Mouse (Mus musculus): ENCODE measurements around the gene Kcnh1. TPM values are rescaled to one million over a fixed set of nuclear protein-coding genes. Genes with fewer than 3 reads are reported as not detected.

Gene Kcnh1
- polyA plus RNA-seq, 1 experiment from 2014 or later = 0.27 TPM

- Histone ChIP-seq H3K4me1 (replicated peaks; ENCODE audit: control insufficient read depth, insufficient read depth) (no peaks in the 10 kb centered on the region; the same call in 1 of the 2 replicates), H3K27me3 (ENCODE audit: control insufficient read depth, insufficient read depth, low read length) (no peaks in the 10 kb centered on the region), H3K36me3 (ENCODE audit: control insufficient read depth, insufficient read depth, low read length) (no peaks in the 10 kb centered on the region), H3K4me3 (ENCODE audit: low read depth, low read length) (no peak overlapping the region), H3K4me2 (replicated peaks; ENCODE audit: low read depth) (no peak overlapping the region), H3K27ac (replicated peaks) (no peak overlapping the region), H3K9ac (ENCODE audit: low read length) (no peak overlapping the region), H3K9me3 (ENCODE audit: control insufficient read depth, low read length) (no peaks in the 10 kb centered on the region)
- 52% methylated on average over 4 of the region's 4 CpGs for WGBS
- TF ChIP-seq EP300 (optimal IDR thresholded peaks at IDR 0.05) (no peak), CTCF (IDR thresholded peaks at IDR 0.05; ENCODE audit: low read depth) (no peak)
- ATAC-seq (ENCODE audit: low FRiP score, low TSS enrichment) (no peak), DNase-seq (ENCODE audit: low spot score) (no peak)
These were observed 259.2 kb downstream of the Kcnh1 start for GRCm38 (mm10) chr1:192449572-192450351.

GRCm38 (mm10) chr1:192450425-192450824 lies 259.9 kb downstream of the Kcnh1 start:
- no peak for TF ChIP-seq CTCF (IDR thresholded peaks at IDR 0.05; ENCODE audit: low read depth)
- TF ChIP-seq EP300 (optimal IDR thresholded peaks at IDR 0.05) = no peak
- H3K9ac ChIP-seq (ENCODE audit: low read length) = no peak overlapping the region
- H3K27ac ChIP-seq (replicated peaks) = no peak overlapping the region
- DNase-seq (ENCODE audit: low spot score) = no peak
- H3K27me3 ChIP-seq (ENCODE audit: control insufficient read depth, insufficient read depth, low read length) = no peaks in the 10 kb centered on the region
- H3K4me3 ChIP-seq (ENCODE audit: low read depth, low read length) = no peak overlapping the region
- no peaks in the 10 kb centered on the region; the same call in 1 of the 2 replicates for H3K4me1 ChIP-seq (replicated peaks; ENCODE audit: control insufficient read depth, insufficient read depth)
- no peak overlapping the region for H3K4me2 ChIP-seq (replicated peaks; ENCODE audit: low read depth)
- H3K9me3 ChIP-seq (ENCODE audit: control insufficient read depth, low read length) = no peaks in the 10 kb centered on the region
- H3K36me3 ChIP-seq (ENCODE audit: control insufficient read depth, insufficient read depth, low read length) = no peaks in the 10 kb centered on the region
- no peak for ATAC-seq (ENCODE audit: low FRiP score, low TSS enrichment)

- Histone ChIP-seq H3K9ac (ENCODE audit: low read length) (no peak overlapping the region), H3K4me1 (replicated peaks; ENCODE audit: control insufficient read depth, insufficient read depth) (no peaks in the 10 kb centered on the region; the same call in 1 of the 2 replicates), H3K4me2 (replicated peaks; ENCODE audit: low read depth) (no peak overlapping the region), H3K27me3 (ENCODE audit: control insufficient read depth, insufficient read depth, low read length) (no peaks in the 10 kb centered on the region), H3K36me3 (ENCODE audit: control insufficient read depth, insufficient read depth, low read length) (no peaks in the 10 kb centered on the region), H3K27ac (replicated peaks) (no peak overlapping the region), H3K9me3 (ENCODE audit: control insufficient read depth, low read length) (no peaks in the 10 kb centered on the region), H3K4me3 (ENCODE audit: low read depth, low read length) (no peak overlapping the region)
- no peak for DNase-seq (ENCODE audit: low spot score)
- WGBS = 58% methylated on average over 4 of the region's 4 CpGs
- no peak for TF ChIP-seq CTCF (IDR thresholded peaks at IDR 0.05; ENCODE audit: low read depth)
- TF ChIP-seq EP300 (optimal IDR thresholded peaks at IDR 0.05) = no peak
- ATAC-seq (ENCODE audit: low FRiP score, low TSS enrichment) = no peak
These were observed 261.1 kb downstream of the Kcnh1 start for GRCm38 (mm10) chr1:192451722-192452121.

GRCm38 (mm10) chr1:192454501-192454900 lies 263.9 kb downstream of the Kcnh1 start:
- no peak overlapping the region for H3K4me3 ChIP-seq (ENCODE audit: low read depth, low read length)
- TF ChIP-seq EP300 (optimal IDR thresholded peaks at IDR 0.05) (no peak), CTCF (IDR thresholded peaks at IDR 0.05; ENCODE audit: low read depth) (no peak)
- no peak overlapping the region for H3K4me2 ChIP-seq (replicated peaks; ENCODE audit: low read depth)
- H3K4me1 ChIP-seq (replicated peaks; ENCODE audit: control insufficient read depth, insufficient read depth) = no peaks in the 10 kb centered on the region; the same call in 1 of the 2 replicates
- no peak overlapping the region for H3K27ac ChIP-seq (replicated peaks)
- ATAC-seq (ENCODE audit: low FRiP score, low TSS enrichment) (no peak), DNase-seq (ENCODE audit: low spot score) (no peak)
- no peak overlapping the region for H3K9ac ChIP-seq (ENCODE audit: low read length)
- no peaks in the 10 kb centered on the region for H3K27me3 ChIP-seq (ENCODE audit: control insufficient read depth, insufficient read depth, low read length)
- no peaks in the 10 kb centered on the region for H3K36me3 ChIP-seq (ENCODE audit: control insufficient read depth, insufficient read depth, low read length)
- 36% methylated on average over 1 of the region's 1 CpGs for WGBS
- no peaks in the 10 kb centered on the region for H3K9me3 ChIP-seq (ENCODE audit: control insufficient read depth, low read length)

- DNase-seq (ENCODE audit: low spot score) (no peak), ATAC-seq (ENCODE audit: low FRiP score, low TSS enrichment) (no peak)
- H3K9me3 ChIP-seq (ENCODE audit: control insufficient read depth, low read length) = no peaks in the 10 kb centered on the region
- H3K36me3 ChIP-seq (ENCODE audit: control insufficient read depth, insufficient read depth, low read length) = no peaks in the 10 kb centered on the region
- WGBS = 40% methylated on average over 4 of the region's 4 CpGs
- H3K4me1 ChIP-seq (replicated peaks; ENCODE audit: control insufficient read depth, insufficient read depth) = no peaks in the 10 kb centered on the region; the same call in 1 of the 2 replicates
- no peak overlapping the region for H3K4me3 ChIP-seq (ENCODE audit: low read depth, low read length)
- H3K4me2 ChIP-seq (replicated peaks; ENCODE audit: low read depth) = no peak overlapping the region
- H3K9ac ChIP-seq (ENCODE audit: low read length) = no peak overlapping the region
- no peaks in the 10 kb centered on the region for H3K27me3 ChIP-seq (ENCODE audit: control insufficient read depth, insufficient read depth, low read length)
- TF ChIP-seq CTCF (IDR thresholded peaks at IDR 0.05; ENCODE audit: low read depth) (no peak), EP300 (optimal IDR thresholded peaks at IDR 0.05) (no peak)
- no peak overlapping the region for H3K27ac ChIP-seq (replicated peaks)
These were observed 264.4 kb downstream of the Kcnh1 start for GRCm38 (mm10) chr1:192454981-192455380.

GRCm38 (mm10) chr1:192457037-192457436 lies 266.5 kb downstream of the Kcnh1 start:
- 19% methylated on average over 3 of the region's 3 CpGs for WGBS
- Histone ChIP-seq H3K9me3 (ENCODE audit: control insufficient read depth, low read length) (no peaks in the 10 kb centered on the region), H3K36me3 (ENCODE audit: control insufficient read depth, insufficient read depth, low read length) (no peaks in the 10 kb centered on the region), H3K4me2 (replicated peaks; ENCODE audit: low read depth) (no peak overlapping the region), H3K27ac (replicated peaks) (no peak overlapping the region), H3K4me3 (ENCODE audit: low read depth, low read length) (no peak overlapping the region), H3K27me3 (ENCODE audit: control insufficient read depth, insufficient read depth, low read length) (no peaks in the 10 kb centered on the region), H3K9ac (ENCODE audit: low read length) (no peak overlapping the region), H3K4me1 (replicated peaks; ENCODE audit: control insufficient read depth, insufficient read depth) (no peaks in the 10 kb centered on the region; the same call in 1 of the 2 replicates)
- no peak for ATAC-seq (ENCODE audit: low FRiP score, low TSS enrichment)
- TF ChIP-seq CTCF (IDR thresholded peaks at IDR 0.05; ENCODE audit: low read depth) = no peak
- no peak for TF ChIP-seq EP300 (optimal IDR thresholded peaks at IDR 0.05)
- DNase-seq (ENCODE audit: low spot score) = no peak

Measured in stomach, postnatal 0 days (tissue).